Mouse (Mus musculus): Measurements from ENCODE around the gene Il18bp.

Il18bp gene

DNA sequence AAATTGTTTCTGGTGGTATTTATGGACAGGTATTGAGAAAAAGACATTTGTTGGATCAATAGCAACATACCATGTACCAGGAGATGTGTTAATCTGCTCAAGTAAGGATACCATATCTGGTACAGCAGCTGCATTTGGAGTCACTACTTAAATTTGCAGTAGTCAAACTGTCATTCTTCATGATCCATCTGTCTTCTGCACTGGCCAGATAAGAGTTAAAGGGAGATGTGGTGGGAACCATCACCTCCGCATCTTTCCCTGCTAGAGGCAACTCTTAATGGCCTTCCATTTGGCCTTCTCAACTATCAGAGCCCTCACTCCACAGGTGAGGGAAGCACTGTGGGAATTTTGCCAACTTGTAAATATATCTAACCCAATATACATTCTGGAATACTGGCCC, 12.0 kb downstream of the Il18bp start:
- DNase-seq (ENCODE audit: low read depth, low spot score) = no peak

- peak; percentile 75 for DNase-seq (ENCODE audit: low read depth, low spot score)
Observed at GRCm38 (mm10) chr7:102000921-102001630, 17.4 kb downstream of the Il18bp start.

DNA sequence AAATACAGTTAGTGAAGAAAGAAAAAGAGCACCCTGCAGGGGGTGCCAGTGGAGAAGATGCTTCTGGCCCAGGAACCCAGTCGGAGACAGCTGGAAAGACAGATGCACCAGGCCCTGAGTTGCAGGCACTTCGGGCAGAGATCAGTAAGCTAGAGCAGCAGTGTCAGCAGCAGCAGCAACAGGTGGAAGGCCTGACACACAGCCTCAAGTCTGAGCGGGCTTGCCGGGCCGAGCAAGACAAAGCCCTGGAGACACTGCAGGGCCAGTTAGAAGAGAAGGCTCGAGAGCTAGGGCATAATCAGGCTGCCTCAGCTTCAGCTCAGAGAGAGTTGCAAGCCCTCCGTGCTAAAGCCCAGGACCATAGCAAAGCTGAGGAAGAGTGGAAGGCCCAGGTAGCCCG, 18.2 kb downstream of the Il18bp start:
- DNase-seq (ENCODE audit: low read depth, low spot score) = no peak

GRCm38 (mm10) chr7:101999461-102000151, 18.9 kb downstream of the Il18bp start:
- DNase-seq (ENCODE audit: low read depth, low spot score) = no peak

DNA sequence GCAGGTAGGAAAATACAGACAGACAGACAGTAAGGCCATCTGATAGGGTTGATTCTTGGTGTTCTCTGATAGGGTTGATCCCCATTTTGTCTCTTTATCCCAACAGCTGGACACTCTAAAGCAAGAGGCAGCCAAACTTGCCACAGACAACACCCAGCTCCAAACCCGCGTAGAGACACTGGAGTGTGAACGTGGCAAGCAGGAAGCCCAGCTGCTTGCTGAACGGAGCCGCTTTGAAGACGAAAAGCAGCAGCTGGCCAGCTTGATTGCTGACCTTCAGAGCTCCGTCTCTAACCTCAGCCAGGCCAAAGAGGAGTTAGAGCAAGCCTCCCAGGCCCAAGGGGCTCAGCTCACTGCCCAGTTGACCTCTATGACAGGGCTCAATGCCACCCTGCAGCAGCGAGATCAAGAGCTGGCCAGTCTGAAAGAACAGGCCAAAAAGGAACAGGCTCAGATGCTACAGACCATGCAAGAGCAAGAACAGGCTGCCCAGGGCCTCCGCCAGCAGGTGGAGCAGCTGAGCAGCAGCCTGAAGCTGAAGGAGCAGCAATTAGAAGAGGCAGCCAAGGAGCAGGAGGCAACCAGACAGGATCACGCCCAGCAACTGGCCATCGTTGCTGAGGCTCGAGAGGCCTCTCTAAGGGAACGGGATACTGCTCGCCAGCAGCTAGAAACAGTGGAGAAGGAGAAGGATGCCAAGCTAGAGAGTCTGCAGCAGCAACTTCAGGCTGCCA, 20.1 kb downstream of the Il18bp start:
- peak; percentile 78 for DNase-seq (ENCODE audit: low read depth, low spot score)

- DNase-seq (ENCODE audit: low read depth, low spot score) = no peak
Observed at GRCm38 (mm10) chr7:101994241-101994640, 24.2 kb downstream of the Il18bp start.

DNA sequence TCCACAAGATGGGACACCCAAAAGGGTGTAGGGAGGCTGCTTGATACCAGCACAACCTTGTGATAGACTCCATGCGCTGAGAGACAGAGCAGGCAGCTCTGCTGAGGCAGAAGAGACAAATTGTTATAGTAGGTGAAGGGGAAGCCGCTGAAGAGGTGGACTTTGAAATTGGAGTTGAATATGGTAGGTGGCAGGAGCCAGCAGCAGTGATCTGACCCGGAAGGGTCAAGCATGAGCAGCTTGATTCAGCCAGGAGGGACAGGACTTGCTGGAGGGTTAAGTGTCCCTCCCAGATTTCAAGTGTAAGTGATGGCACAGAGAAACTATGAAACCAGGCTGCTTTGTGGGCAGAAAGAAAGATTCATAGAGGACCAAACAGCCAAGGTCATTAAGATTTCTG, 33.4 kb downstream of the Il18bp start:
- no peak for DNase-seq (ENCODE audit: low read depth, low spot score)

DNA sequence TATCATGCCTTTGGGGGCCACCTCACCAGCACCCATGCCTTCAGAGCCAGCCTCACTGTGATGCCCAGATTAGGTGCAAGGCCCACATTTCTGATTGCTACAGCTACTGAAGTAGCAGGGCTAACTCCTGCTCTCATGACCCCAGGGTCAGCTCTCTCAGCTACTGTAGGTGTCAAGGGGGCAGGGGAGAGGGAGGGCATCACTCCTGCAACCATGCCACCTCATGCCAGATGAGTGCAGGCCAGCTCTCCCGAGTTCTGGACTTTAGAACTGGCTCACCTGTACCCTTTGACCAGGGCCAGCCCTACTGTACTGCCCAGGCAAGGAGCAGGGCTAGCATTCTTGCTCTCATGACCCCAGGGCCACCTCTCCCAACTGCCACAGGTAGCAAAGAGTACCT, 35.8 kb downstream of the Il18bp start:
- no peak for DNase-seq (ENCODE audit: low read depth, low spot score)

- DNase-seq (ENCODE audit: low read depth, low spot score) = no peak
Observed at GRCm38 (mm10) chr7:101974505-101974904, 44.0 kb downstream of the Il18bp start.

- DNase-seq (ENCODE audit: low read depth, low spot score) = no peak
Observed at GRCm38 (mm10) chr7:101973730-101974129, 44.8 kb downstream of the Il18bp start.

- peak; percentile 44 for DNase-seq (ENCODE audit: low read depth, low spot score)
Observed at GRCm38 (mm10) chr7:101971721-101972120, 46.8 kb downstream of the Il18bp start.

GRCm38 (mm10) chr7:101970821-101971461, 47.5 kb downstream of the Il18bp start:
- peak; percentile 80 for DNase-seq (ENCODE audit: low read depth, low spot score)

- peak; percentile 88 for DNase-seq (ENCODE audit: low read depth, low spot score)
Observed at GRCm38 (mm10) chr7:101970429-101970775, 48.1 kb downstream of the Il18bp start.

DNA sequence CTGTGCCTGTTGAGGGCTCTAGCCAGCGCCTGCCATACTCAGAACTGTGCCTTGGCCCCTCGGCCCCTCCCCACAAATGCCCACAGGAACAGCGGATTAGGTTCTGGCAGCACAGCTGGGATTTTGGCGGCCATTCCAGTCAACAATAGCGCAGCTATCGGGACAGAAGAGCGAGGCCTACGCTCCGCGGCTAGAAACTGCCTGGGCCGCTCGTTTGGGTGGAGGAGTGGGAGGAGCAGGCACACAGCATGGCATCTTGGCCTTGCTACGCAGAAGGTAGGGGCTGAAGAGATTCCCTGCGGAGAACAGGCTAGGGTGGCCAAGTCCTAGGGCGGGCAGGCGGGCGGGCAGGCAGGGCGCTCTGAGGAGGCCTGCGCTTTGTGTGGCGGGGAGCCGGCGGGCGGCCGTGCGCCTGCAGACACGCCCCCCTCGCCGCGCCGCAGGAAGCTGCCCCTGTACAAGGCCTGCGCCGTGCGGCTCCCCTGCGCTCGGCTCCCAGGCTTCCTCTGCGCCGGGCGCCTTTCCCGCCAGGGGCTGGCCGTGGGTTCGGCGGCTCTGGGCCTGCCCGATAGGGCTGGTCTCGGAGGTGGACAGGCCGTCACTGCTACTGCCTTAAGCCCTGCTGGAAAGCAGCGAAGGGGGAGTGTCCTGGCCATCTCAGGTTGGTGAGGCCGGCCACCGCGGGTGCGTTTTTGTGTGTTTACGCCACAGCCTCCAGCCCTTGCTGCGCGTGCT, 48.6 kb downstream of the Il18bp start:
- peak; percentile 87 for DNase-seq (ENCODE audit: low read depth, low spot score)

- DNase-seq (ENCODE audit: low read depth, low spot score) = no peak
Observed at GRCm38 (mm10) chr7:101968751-101969150, 49.7 kb downstream of the Il18bp start.

- DNase-seq (ENCODE audit: low read depth, low spot score) = no peak
Observed at GRCm38 (mm10) chr7:101967256-101967655, 51.2 kb downstream of the Il18bp start.

DNA sequence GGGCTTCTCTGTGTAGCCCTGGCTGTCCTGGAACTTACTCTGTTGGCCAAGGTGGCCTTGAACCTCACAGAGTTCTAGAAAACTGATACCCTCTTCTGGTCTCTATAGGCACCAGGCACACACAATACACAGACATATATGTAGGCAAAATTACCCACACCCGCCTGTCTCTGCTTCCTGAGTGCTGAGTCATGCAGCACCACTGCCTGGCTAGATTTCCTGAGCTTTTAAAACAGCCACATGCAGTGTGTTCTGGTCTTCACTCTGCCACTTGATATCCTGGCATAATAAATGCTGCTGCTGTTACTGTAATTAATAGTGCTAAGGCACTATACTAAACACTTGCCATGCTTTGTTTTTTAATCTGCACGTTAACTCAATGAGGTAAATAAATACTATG, 52.9 kb downstream of the Il18bp start:
- no peak for DNase-seq (ENCODE audit: low read depth, low spot score)

Data from R1 (cell line).